16 mouse cellular contexts compared by ENCODE assay signal in the genomic region with DNA sequence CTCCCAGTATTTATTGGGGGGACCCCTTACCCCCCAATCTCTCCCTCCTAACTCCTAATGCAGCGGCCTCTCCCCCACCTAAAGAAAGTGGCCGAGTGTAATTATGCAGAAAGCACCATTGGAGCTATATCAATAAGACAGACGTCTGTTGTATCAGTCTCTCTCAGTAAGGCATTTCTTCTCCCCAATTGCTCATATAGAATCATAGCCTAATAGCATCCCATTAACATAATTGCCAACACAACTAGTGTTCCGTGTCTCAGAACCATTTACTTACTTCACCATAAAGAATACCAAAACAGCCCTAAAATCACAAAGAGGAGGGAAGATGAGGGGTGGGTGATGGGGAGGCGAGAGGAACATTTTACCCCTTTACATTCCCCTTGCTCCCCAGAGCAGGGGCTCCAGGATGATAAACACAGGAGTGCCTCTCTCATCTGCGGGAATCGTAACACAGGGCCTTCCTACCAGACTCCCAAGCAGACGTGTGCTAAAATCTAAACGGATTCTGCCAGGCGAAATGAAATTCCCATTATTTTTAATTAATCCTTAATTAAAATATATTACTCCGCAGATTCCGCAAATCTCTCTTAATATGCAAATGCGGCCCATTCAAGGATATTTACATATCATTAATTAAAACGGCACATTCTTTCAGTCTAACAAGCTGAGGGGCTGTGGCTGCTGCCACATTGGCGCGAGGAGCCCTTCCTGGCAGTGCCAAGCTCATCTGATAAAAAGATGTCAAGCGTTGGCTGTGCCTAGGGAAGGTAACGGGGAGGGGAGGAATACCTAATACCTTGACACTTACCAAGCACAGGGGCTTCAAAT.
DNase-seq lines count a peak whose midpoint lies in the region; ATAC-seq and TF ChIP-seq lines count a peak whose summit lies in the region.
"Had no signal": no experiment of that assay in that cellular context is flagged by ENCODE, and none has a peak within 500 bp of the region (broad histone marks: within the 10 kb centered on the region; RNA-seq: fewer than 3 reads in every experiment).

No protein-coding gene starts in this region.

- no peaks in the 10 kb centered on the region for H3K27me3 ChIP-seq in forebrain, embryonic 11.5 days (ENCODE audit: control insufficient read depth, insufficient read depth, low read length)
- no peaks in the 10 kb centered on the region for H3K27me3 ChIP-seq in hindbrain, embryonic 13.5 days
- H3K27me3 ChIP-seq in midbrain, postnatal 0 days (ENCODE audit: insufficient read depth, low read length), result no peaks in the 10 kb centered on the region
- H3K27me3 ChIP-seq: heart, embryonic 13.5 days; limb, embryonic 15.5 days had no signal

- no peak for DNase-seq in left cerebral cortex, adult 2 months (ENCODE audit: extremely low spot score in 1 of 2, low spot score in 2 of 2)
- DNase-seq in left cerebral cortex, postnatal 10 days (ENCODE audit: extremely low spot score in 1 of 2, low spot score in 2 of 2), result no peak
- no peak for DNase-seq in forebrain, embryonic 11.5 days (ENCODE audit: low spot score)
- DNase-seq in midbrain, postnatal 0 days (ENCODE audit: low spot score), result peak; percentile 59
- no peak for DNase-seq in cerebellum, postnatal 36 days
- DNase-seq in left cerebral cortex, adult 8-10 months (ENCODE audit: low spot score in 2 of 2), result no peak
- no peak for DNase-seq in heart, postnatal 25 days (ENCODE audit: low spot score)
- DNase-seq: B cell, adult 2 months; cerebellum, adult 11-12 months; kidney, adult 8-10 months; lung, embryonic 14.5 days; spleen, adult 18-20 months had no signal

- no peaks in the 10 kb centered on the region for H3K36me3 ChIP-seq in forebrain, embryonic 11.5 days (ENCODE audit: control insufficient read depth, insufficient read depth, low read length)
- H3K36me3 ChIP-seq in hindbrain, embryonic 13.5 days, result no peaks in the 10 kb centered on the region
- H3K36me3 ChIP-seq in midbrain, postnatal 0 days (ENCODE audit: insufficient read depth, low read length), result no peaks in the 10 kb centered on the region
- H3K36me3 ChIP-seq: limb, embryonic 15.5 days had no signal

- peak; percentile 55; the same call in 1 of the 2 replicates for ATAC-seq in forebrain, embryonic 11.5 days (replicated peaks; ENCODE audit: low FRiP score)
- peak; percentile 54; the same call in 1 of the 2 replicates for ATAC-seq in hindbrain, embryonic 13.5 days (ENCODE audit: low FRiP score)
- ATAC-seq in midbrain, postnatal 0 days (ENCODE audit: low FRiP score), result no peak

- no peak overlapping the region for H3K4me3 ChIP-seq in left cerebral cortex, adult 2 months
- no peak overlapping the region for H3K4me3 ChIP-seq in forebrain, embryonic 11.5 days (ENCODE audit: low read depth, low read length)
- no peak overlapping the region for H3K4me3 ChIP-seq in hindbrain, embryonic 13.5 days
- H3K4me3 ChIP-seq in midbrain, postnatal 0 days (ENCODE audit: low read depth, low read length), result no peak overlapping the region
- H3K4me3 ChIP-seq: heart, embryonic 13.5 days; limb, embryonic 15.5 days had no signal

- TF ChIP-seq CTCF in left cerebral cortex, adult 2 months (IDR thresholded peaks at IDR 0.05), result no peak
- no peak for TF ChIP-seq CTCF in midbrain, postnatal 0 days (IDR thresholded peaks at IDR 0.05)

- 51% methylated on average over 18 of the region's 18 CpGs for WGBS in forebrain, embryonic 11.5 days
- 37% methylated on average over 18 of the region's 18 CpGs for WGBS in hindbrain, embryonic 13.5 days
- 54% methylated on average over 18 of the region's 18 CpGs for WGBS in midbrain, postnatal 0 days

- peak overlapping the region; percentile 58 for H3K27ac ChIP-seq in left cerebral cortex, adult 2 months
- H3K27ac ChIP-seq in forebrain, embryonic 11.5 days (ENCODE audit: low read depth, low read length), result peak overlapping the region; percentile 8; the same call in 1 of the 2 replicates
- H3K27ac ChIP-seq in hindbrain, embryonic 13.5 days, result peak overlapping the region; percentile 82
- peak overlapping the region; percentile 47; the same call in 1 of the 2 replicates for H3K27ac ChIP-seq in midbrain, postnatal 0 days (ENCODE audit: low read depth, low read length)
- H3K27ac ChIP-seq: heart, embryonic 13.5 days; limb, embryonic 15.5 days; macrophage had no signal

- peaks cover 37% of the 10 kb centered on the region for H3K4me1 ChIP-seq in forebrain, embryonic 11.5 days (replicated peaks; ENCODE audit: control insufficient read depth, insufficient read depth, low read length)
- peaks cover 82% of the 10 kb centered on the region for H3K4me1 ChIP-seq in hindbrain, embryonic 13.5 days (replicated peaks)
- peaks cover 37% of the 10 kb centered on the region for H3K4me1 ChIP-seq in midbrain, postnatal 0 days (ENCODE audit: insufficient read depth, low read length)

- H3K4me2 ChIP-seq in forebrain, embryonic 11.5 days (ENCODE audit: low read depth, low read length, severe bottlenecking), result no peak overlapping the region
- H3K4me2 ChIP-seq in hindbrain, embryonic 13.5 days, result peak overlapping the region; percentile 19
- H3K4me2 ChIP-seq in midbrain, postnatal 0 days (ENCODE audit: low read depth, low read length, poor library complexity, severe bottlenecking), result no peak overlapping the region
- H3K4me2 ChIP-seq: heart, embryonic 13.5 days; limb, embryonic 15.5 days; lung, embryonic 14.5 days had no signal

- intact Hi-C loops in left cerebral cortex, adult 2 months (cut with DNase I), result no loop called here
- intact Hi-C loops in left cerebral cortex, postnatal 10 days (cut with DNase I), result no loop called here
- intact Hi-C loops in heart, postnatal 25 days (cut with DNase I), result no loop called here

- H3K9ac ChIP-seq in forebrain, embryonic 11.5 days (ENCODE audit: low read length), result no peak overlapping the region
- no peak overlapping the region for H3K9ac ChIP-seq in hindbrain, embryonic 13.5 days
- H3K9ac ChIP-seq in midbrain, postnatal 0 days (replicated peaks; ENCODE audit: low read length, poor library complexity, severe bottlenecking), result no peak overlapping the region
- H3K9ac ChIP-seq: heart, embryonic 13.5 days; limb, embryonic 15.5 days; lung, embryonic 14.5 days had no signal

- no peaks in the 10 kb centered on the region for H3K9me3 ChIP-seq in forebrain, embryonic 11.5 days (ENCODE audit: control insufficient read depth, low read length)
- no peaks in the 10 kb centered on the region for H3K9me3 ChIP-seq in hindbrain, embryonic 13.5 days
- H3K9me3 ChIP-seq in midbrain, postnatal 0 days (ENCODE audit: low read length), result no peaks in the 10 kb centered on the region
- H3K9me3 ChIP-seq: heart, embryonic 13.5 days; limb, embryonic 15.5 days had no signal

Comparison
In these comparisons a context has a peak if more than half of its experiments do, and no peak if none do; other contexts are left out.
1. H3K27ac ChIP-seq: peak in every context shown above with its lines; median percentile 82 in hindbrain, embryonic 13.5 days; 58 in left cerebral cortex, adult 2 months; 47 in midbrain, postnatal 0 days; 8 in forebrain, embryonic 11.5 days.